Mouse (Mus musculus) induced T-regulatory cell, adult 2 months (primary cell): ENCODE results near the gene Snd1.

Source experiments
- DNase-seq: peaks from one replicate; pipeline ENCODE4 v3.0.0-alpha.2; 2012; ENCODE audit warnings: low read depth

The Snd1 gene

GRCm38 (mm10) chr6:28871725-28872420 lies 396.9 kb downstream of the Snd1 start:
- DNase-seq = no peak

DNA sequence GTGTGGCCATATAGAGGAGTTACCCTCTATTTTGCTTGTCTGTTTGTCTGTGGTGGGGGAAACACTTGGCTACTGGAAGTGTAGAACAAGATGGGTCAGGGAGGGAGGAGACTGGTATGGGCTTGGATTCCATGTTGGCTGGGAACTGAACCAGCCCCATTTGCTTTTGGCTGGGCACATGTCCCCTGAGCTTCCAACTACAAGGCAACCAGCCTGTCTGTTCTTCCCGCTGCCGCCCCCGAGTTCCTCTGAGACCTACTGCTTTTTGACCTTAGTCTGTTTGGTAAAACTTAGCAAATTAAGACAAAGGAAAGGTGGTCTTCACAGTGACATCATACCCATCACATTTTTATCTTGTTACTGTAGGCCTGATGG lies 397.5 kb downstream of the Snd1 start:
- DNase-seq = no peak

DNA sequence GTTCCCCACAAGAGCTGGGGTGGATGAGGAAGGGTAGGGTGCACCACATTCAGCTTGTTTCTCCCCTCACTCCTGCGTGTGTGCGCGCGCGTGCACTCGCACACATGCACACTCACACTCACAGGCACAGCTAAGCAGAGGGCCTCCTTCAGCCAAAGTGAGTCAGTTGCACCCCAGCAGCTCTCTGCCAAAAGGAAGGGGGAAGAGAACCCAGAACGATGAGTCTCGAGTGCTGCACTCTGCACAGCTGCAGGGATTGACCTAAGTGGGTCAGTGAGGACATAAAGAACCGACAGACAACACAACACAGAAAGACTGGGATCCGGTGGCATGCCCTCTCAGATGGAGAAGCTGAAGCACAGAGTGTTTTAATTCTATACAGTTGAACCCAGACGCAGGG lies 399.1 kb downstream of the Snd1 start:
- DNase-seq = no peak

- no peak for DNase-seq
These were observed 399.8 kb downstream of the Snd1 start for GRCm38 (mm10) chr6:28874759-28875158.

- no peak for DNase-seq
These were observed 400.4 kb downstream of the Snd1 start for GRCm38 (mm10) chr6:28875333-28875732.

DNA sequence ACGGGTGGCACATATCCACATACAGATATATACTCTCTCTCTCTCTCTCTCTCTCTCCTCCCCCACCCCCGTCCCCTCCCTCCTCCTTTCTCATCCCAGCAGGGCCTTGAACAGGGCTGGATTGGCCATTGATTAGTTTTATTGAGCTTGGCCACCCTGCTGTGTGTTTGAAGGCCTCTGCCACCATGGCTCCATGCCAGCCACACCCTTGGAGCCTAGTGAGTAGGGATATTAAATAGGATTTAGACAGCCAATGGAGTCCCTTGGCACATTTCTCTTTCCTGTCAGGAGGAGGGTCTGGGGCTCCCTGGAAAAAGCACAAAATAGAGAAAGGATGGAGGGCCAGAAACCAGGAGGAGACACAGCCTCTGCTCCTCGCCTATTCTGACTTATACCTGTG lies 401.6 kb downstream of the Snd1 start:
- no peak for DNase-seq

DNA sequence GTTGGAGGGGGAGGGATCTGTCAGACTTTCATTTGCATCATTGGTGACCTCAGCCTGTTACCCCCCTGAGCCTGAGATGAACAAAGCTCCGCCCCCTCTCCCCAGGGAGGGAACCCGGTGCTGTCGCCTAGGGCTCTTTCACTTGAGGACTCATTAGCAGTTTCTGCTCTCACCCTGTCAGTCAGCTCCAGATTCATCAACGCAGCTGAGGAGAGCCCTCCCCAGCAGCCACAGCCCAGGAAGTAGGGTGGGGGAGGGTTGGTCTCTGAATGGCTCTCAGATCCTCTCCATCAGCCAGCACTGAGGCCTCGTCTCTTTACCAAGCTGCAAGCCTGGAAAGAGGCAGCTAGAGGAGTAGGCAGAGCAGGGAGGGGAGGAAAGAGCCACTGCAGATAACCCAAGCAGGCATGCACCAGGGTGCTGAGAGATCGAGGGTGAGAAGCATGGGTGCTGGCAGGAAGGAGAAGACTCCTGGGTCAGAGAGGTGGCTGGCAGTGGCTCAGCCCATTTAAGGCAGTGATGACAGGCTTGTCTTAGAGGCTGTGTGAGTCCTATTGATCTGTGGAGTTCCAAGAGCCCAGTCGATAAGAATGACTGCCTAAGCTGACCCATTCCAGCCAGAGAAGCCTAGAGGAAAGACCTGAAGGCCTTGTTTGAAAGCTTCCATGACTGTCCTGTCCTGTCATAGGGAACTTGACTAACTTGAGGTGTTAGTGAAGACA lies 403.2 kb downstream of the Snd1 start:
- DNase-seq = peak; percentile 54

- no peak for DNase-seq
These were observed 404.4 kb downstream of the Snd1 start for GRCm38 (mm10) chr6:28879315-28879714.

GRCm38 (mm10) chr6:28880909-28881308 lies 406.0 kb downstream of the Snd1 start:
- DNase-seq = no peak

DNA sequence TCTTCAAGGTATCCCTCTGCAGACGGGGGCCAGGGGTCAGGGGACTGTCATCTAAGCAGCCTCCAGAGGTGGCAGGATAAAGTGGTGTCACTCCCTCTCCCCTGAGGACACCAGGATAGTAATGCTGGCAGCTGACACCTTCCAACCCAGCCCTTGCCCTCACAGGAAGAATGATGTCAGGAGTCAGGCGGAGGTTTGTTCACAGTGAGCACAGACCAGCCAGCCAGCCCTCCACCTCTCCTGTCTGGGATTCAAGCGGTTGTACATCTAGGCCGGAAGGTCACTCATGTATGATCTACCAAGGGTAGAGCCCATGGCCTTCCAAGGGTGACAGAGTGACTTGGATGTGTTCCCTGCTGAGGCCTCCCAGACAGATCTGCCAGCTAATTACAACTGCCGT lies 408.6 kb downstream of the Snd1 start:
- DNase-seq = no peak

GRCm38 (mm10) chr6:28886724-28887440 lies 411.9 kb downstream of the Snd1 start:
- no peak for DNase-seq

GRCm38 (mm10) chr6:28890426-28890825 lies 415.5 kb downstream of the Snd1 start:
- no peak for DNase-seq

- no peak for DNase-seq
These were observed 416.5 kb downstream of the Snd1 start for GRCm38 (mm10) chr6:28891480-28891879.

- DNase-seq = no peak
These were observed 420.1 kb downstream of the Snd1 start for GRCm38 (mm10) chr6:28895004-28895515.

- DNase-seq = no peak
These were observed 420.8 kb downstream of the Snd1 start for GRCm38 (mm10) chr6:28895726-28896125.

GRCm38 (mm10) chr6:28896762-28897320 lies 421.9 kb downstream of the Snd1 start:
- DNase-seq = no peak

GRCm38 (mm10) chr6:28897326-28898085 lies 422.6 kb downstream of the Snd1 start:
- DNase-seq = no peak

GRCm38 (mm10) chr6:28898836-28899235 lies 423.9 kb downstream of the Snd1 start:
- DNase-seq = peak; percentile 63

DNA sequence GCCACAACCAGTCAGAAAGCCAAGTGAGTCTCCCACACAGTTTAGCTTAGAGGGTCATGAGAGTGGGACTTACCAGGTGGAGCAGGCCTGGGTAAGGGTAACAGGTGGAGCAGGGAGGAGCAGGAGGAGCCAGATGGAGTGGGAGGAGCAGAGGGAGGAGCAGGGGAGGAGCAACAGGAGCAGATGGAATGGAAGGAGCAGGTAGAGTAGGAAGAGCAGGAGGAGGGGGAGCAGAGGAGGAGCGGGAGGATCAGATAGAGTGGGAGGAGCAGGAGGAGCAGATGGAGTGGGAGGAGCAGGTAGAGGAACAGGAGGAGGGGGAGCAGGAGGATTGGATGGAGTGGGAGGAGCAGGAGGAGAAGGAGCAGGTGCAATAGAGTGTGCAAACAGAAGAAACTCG lies 427.6 kb downstream of the Snd1 start:
- DNase-seq = no peak

- no peak for DNase-seq
These were observed 429.5 kb downstream of the Snd1 start for GRCm38 (mm10) chr6:28904417-28904816.

DNA sequence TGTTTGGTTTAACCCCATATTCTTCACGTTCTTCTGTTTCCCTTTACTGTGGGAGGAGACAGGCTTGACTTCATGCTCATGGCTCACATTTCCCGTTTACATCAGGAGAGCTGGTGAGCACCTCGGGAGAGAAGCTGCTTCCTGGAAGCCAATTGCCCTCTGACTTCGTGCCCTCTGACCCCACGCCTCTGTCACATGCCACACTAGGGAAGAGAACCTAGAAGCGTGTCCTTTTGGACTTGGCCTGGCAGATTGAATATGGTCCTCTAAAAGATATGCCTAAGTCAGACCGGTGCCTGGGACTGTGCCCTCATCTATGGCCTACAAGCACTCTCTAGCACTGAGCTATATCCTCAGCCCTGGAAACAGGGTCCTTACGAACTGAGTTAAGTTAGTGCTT lies 430.4 kb downstream of the Snd1 start:
- no peak for DNase-seq

- no peak for DNase-seq
These were observed 434.9 kb downstream of the Snd1 start for GRCm38 (mm10) chr6:28909866-28910265.
